Mouse (Mus musculus) E14TG2a.4 (cell line): ENCODE measurements around the gene Dennd2a.

Experiments used
- CTCF ChIP-seq: conservative IDR thresholded peaks from 2 replicates; pipeline ENCODE4 v1.5.1; 2014; ENCODE audit warnings: low read length
- NANOG ChIP-seq: IDR thresholded peaks from 2 replicates; pipeline ENCODE4 v1.6.1; 2014; ENCODE audit warnings: borderline replicate concordance, low read length, mixed read lengths
- POU5F1 ChIP-seq: IDR thresholded peaks from 2 replicates; pipeline ENCODE4 v1.6.1; 2014; ENCODE audit warnings: low read length, borderline replicate concordance

DNA sequence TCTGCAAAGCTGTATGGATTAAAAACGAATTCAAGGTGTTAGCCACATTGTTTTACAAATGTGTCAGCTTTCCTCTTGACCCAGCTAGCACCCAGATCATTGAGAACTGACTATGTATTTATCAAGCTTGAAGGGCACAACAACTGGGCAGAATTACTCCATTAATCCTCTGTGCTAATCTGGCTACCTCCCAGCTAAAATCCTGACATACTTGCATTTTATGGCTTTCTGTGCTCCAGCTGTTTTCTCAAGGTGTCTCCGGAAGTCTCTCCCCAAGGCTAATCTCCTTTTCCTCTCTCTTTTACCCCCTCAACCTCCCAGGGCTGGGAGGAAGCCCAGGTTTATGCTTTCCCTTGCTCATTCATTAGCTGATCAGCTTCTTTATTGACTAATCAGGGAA lies 103.1 kb downstream of the Dennd2a start:
- TF ChIP-seq CTCF (no peak), POU5F1 (no peak), NANOG (no peak)
